Mouse (Mus musculus): Measurements from ENCODE around the gene Spg7.

- TF ChIP-seq HCFC1 (IDR thresholded peaks at IDR 0.05; ENCODE audit: low read depth, low read length) (no peak), MXI1 (IDR thresholded peaks at IDR 0.05; ENCODE audit: low read depth, low read length) (no peak), MAFK (IDR thresholded peaks at IDR 0.05; ENCODE audit: insufficient replicate concordance, low read length) (no peak), EP300 (IDR thresholded peaks at IDR 0.05; ENCODE audit: low read length) (no peak), CTCF (conservative IDR thresholded peaks at IDR 0.05 in 1 of 2, IDR thresholded peaks at IDR 0.05 in 1 of 2; ENCODE audit: low read depth in 2 of 2, low read length in 2 of 2) (no peak)
Measured at GRCm38 (mm10) chr8:123020859-123021258, 41.9 kb upstream of the Spg7 start.

Data from CH12.LX (cell line).